Mouse (Mus musculus) embryonic facial prominence, embryonic 14.5 days (tissue): ENCODE results near the gene Dpysl4. TPM values are rescaled to one million over a fixed set of nuclear protein-coding genes. Genes with fewer than 3 reads are reported as not detected.

ENCODE experiments used
- ATAC-seq: fragments of 200-750 bp; cut with Nextera tagmentation; 2 replicates; pipeline ENCODE4 v1.8.0; 2017; ENCODE audit warnings: low read depth, moderate number of reproducible peaks, moderate TSS enrichment
- DNase-seq: peaks from one replicate; pipeline ENCODE4 v3.0.0-alpha.2; 2015; ENCODE audit warnings: low spot score
- H3K27ac ChIP-seq: fragments of 300-500 bp; sonication (generic); replicated peaks from 2 replicates; pipeline ENCODE4 v1.5.1; 2014; ENCODE audit warnings: low read depth, mild to moderate bottlenecking, low read length, moderate library complexity
- H3K27me3 ChIP-seq: fragments of 300-500 bp; sonication (generic); replicated peaks from 2 replicates; pipeline ENCODE4 v1.6.1; 2014; ENCODE audit warnings: low read length; ENCODE audit not compliant: control insufficient read depth, insufficient read depth
- H3K36me3 ChIP-seq: fragments of 300-500 bp; sonication (generic); 2 replicates; pipeline ENCODE4 v1.6.1; 2014; ENCODE audit warnings: low read length, mixed read lengths; ENCODE audit not compliant: control insufficient read depth, insufficient read depth
- H3K4me1 ChIP-seq: fragments of 300-500 bp; sonication (generic); 2 replicates; pipeline ENCODE4 v1.6.1; 2014; ENCODE audit warnings: antibody characterized with exemption, low read length; ENCODE audit not compliant: control insufficient read depth, insufficient read depth
- H3K4me2 ChIP-seq: fragments of 300-500 bp; sonication (generic); 2 replicates; pipeline ENCODE4 v1.6.1; 2014; ENCODE audit warnings: low read depth, mild to moderate bottlenecking, low read length, moderate library complexity, mixed read lengths
- H3K4me3 ChIP-seq: fragments of 300-500 bp; sonication (generic); 2 replicates; pipeline ENCODE4 v1.5.1; 2014; ENCODE audit warnings: low read depth, mild to moderate bottlenecking, low read length
- H3K9ac ChIP-seq: fragments of 300-500 bp; sonication (generic); 2 replicates; pipeline ENCODE4 v1.6.1; 2014; ENCODE audit warnings: low read depth, mild to moderate bottlenecking, low read length, moderate library complexity, mixed read lengths
- H3K9me3 ChIP-seq: fragments of 300-500 bp; sonication (generic); 2 replicates; pipeline ENCODE4 v1.6.1; 2016; ENCODE audit warnings: low read length; ENCODE audit not compliant: control insufficient read depth
- WGBS: fragments of 180-500 bp; shearing (Covaris S2); extraction: QIAGEN DNeasy Blood & Tissue Kit; methylation state at CpG from one replicate; pipeline ENCODE4 v1.1.7; 2014; 5-methylcytosine and 5-hydroxymethylcytosine counted together
- polyA plus RNA-seq: library from polyadenylated mRNA; unstranded; fragments of >200 nt; fragmentation: Nextera tagmentation; extraction: Ambion mirVana; gene quantifications from 2 replicates; pipeline ENCODE4 v1.2.1, GENCODE M21; 2014

The Dpysl4 gene
- polyA plus RNA-seq, 1 experiment from 2014 or later: 19.8 TPM

DNA sequence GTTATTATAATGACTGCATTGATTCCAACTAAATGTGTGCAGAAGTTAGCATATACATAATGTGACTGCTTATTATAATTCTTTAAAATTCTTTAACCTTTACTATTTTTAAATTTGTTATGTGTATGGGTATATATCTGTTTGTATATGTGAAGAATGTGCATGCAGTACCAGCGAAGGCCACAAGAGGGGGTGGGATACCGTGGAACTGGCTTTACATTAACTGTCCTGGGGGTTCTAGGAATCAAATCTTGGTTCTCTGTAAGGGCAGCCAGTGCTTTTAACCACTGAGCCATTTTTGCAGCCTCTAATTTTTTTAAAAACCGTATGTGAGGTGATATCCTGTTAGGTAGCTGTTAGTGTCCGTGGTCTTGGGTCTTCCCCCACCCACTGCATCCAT, 5.1 kb upstream of the Dpysl4 start:
- DNase-seq (no peak), ATAC-seq (no peak)
- Histone ChIP-seq H3K4me3 (no peak overlapping the region), H3K4me1 (peaks cover 15% of the 10 kb centered on the region), H3K4me2 (no peak overlapping the region), H3K9me3 (no peaks in the 10 kb centered on the region), H3K36me3 (no peaks in the 10 kb centered on the region), H3K9ac (no peak overlapping the region), H3K27ac (no peak overlapping the region), H3K27me3 (peaks cover 4% of the 10 kb centered on the region; the same call in 1 of the 2 replicates)
- 65% methylated on average over 4 of the region's 4 CpGs for WGBS

GRCm38 (mm10) chr7:139081158-139081557, 4.6 kb upstream of the Dpysl4 start:
- WGBS: 40% methylated on average over 5 of the region's 5 CpGs
- Histone ChIP-seq H3K9ac (no peak overlapping the region), H3K36me3 (no peaks in the 10 kb centered on the region), H3K27ac (no peak overlapping the region), H3K4me1 (peaks cover 15% of the 10 kb centered on the region), H3K9me3 (no peaks in the 10 kb centered on the region), H3K27me3 (peaks cover 4% of the 10 kb centered on the region; the same call in 1 of the 2 replicates), H3K4me3 (no peak overlapping the region), H3K4me2 (no peak overlapping the region)
- ATAC-seq: no peak
- no peak for DNase-seq

DNA sequence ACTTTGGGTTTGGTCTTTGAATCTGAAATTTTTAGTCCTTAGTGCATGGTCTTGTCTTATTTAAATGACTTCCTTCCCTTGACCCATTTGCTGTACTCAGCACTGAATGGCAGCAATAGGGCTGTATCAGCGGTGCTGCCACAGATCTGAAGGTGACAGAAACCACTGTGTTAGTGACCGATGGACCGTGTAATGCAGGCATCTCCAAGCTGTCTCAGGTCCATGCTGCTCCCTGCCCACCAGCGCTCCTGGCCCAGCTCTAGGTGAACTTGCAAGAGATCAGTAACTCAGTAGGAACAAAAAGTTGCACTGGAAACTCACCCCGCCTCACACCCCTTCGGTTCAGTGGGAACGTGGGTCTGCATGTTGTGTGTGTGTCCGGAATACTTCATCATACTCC, 3.5 kb upstream of the Dpysl4 start:
- Histone ChIP-seq H3K36me3 (no peaks in the 10 kb centered on the region), H3K4me3 (no peak overlapping the region), H3K27me3 (peaks cover 4% of the 10 kb centered on the region), H3K4me2 (no peak overlapping the region), H3K27ac (no peak overlapping the region), H3K9ac (no peak overlapping the region), H3K9me3 (no peaks in the 10 kb centered on the region), H3K4me1 (peaks cover 12% of the 10 kb centered on the region)
- DNase-seq (no peak), ATAC-seq (no peak)
- 69% methylated on average over 8 of the region's 8 CpGs for WGBS

DNA sequence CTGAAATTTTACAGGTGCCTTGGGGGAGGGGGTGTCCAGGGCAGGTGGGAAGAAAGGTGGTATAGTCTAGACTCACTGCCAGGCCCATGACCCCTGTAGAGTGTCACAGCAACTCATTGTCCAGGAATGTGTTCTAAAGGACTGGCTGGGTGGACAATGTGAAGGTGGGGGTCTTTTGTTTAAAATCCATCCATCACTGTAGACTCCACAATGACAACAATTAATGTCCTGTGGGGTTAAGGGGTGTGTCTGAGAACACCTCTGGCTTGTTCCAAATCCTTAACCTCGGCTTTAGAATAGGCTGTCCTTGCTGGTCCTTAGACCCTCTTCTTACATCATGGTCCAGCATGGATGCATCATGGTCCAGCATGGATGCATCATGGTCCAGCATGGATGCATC, 1.5 kb upstream of the Dpysl4 start:
- WGBS: 81% methylated on average over 1 of the region's 1 CpGs
- peaks cover 11% of the 10 kb centered on the region; the same call in 1 of the 2 replicates for H3K4me1 ChIP-seq
- ATAC-seq: no peak
- H3K9ac ChIP-seq: no peak overlapping the region
- H3K27ac ChIP-seq: no peak overlapping the region
- no peaks in the 10 kb centered on the region for H3K36me3 ChIP-seq
- no peak overlapping the region for H3K4me2 ChIP-seq
- H3K27me3 ChIP-seq: peaks cover 4% of the 10 kb centered on the region
- H3K4me3 ChIP-seq: no peak overlapping the region
- no peaks in the 10 kb centered on the region for H3K9me3 ChIP-seq
- DNase-seq: no peak

GRCm38 (mm10) chr7:139086195-139087158, 676 bp downstream of the Dpysl4 start:
- H3K4me2 ChIP-seq: peak overlapping the region; percentile 85
- peaks cover 11% of the 10 kb centered on the region; the same call in 1 of the 2 replicates for H3K4me1 ChIP-seq
- H3K9me3 ChIP-seq: no peaks in the 10 kb centered on the region
- H3K27me3 ChIP-seq: peaks cover 4% of the 10 kb centered on the region
- H3K27ac ChIP-seq: no peak overlapping the region; the same call in 1 of the 2 replicates
- peaks cover 16% of the 10 kb centered on the region; the same call in 1 of the 2 replicates for H3K36me3 ChIP-seq
- peak; percentile 79 for ATAC-seq
- peak overlapping the region; percentile 80 for H3K9ac ChIP-seq
- 3% methylated on average over 31 of the region's 61 CpGs for WGBS
- H3K4me3 ChIP-seq: peak overlapping the region; percentile 68
- peak; percentile 31 for DNase-seq

GRCm38 (mm10) chr7:139087801-139088200, 2.0 kb downstream of the Dpysl4 start:
- H3K36me3 ChIP-seq: peaks cover 20% of the 10 kb centered on the region; the same call in 1 of the 2 replicates
- peaks cover 11% of the 10 kb centered on the region; the same call in 1 of the 2 replicates for H3K4me1 ChIP-seq
- DNase-seq (peak; percentile 48), ATAC-seq (no peak)
- no peak overlapping the region for H3K4me3 ChIP-seq
- peaks cover 4% of the 10 kb centered on the region for H3K27me3 ChIP-seq
- no peak overlapping the region for H3K9ac ChIP-seq
- peak overlapping the region; percentile 85; the same call in 1 of the 2 replicates for H3K4me2 ChIP-seq
- 63% methylated on average over 2 of the region's 2 CpGs for WGBS
- no peaks in the 10 kb centered on the region for H3K9me3 ChIP-seq
- H3K27ac ChIP-seq: no peak overlapping the region

- no peak overlapping the region for H3K27ac ChIP-seq
- no peak for ATAC-seq
- DNase-seq: no peak
- H3K9ac ChIP-seq: no peak overlapping the region
- no peak overlapping the region for H3K4me3 ChIP-seq
- H3K36me3 ChIP-seq: peaks cover 20% of the 10 kb centered on the region; the same call in 1 of the 2 replicates
- H3K9me3 ChIP-seq: no peaks in the 10 kb centered on the region
- WGBS: 83% methylated on average over 12 of the region's 12 CpGs
- no peak overlapping the region for H3K4me2 ChIP-seq
- H3K27me3 ChIP-seq: no peaks in the 10 kb centered on the region; the same call in 1 of the 2 replicates
- peaks cover 11% of the 10 kb centered on the region; the same call in 1 of the 2 replicates for H3K4me1 ChIP-seq
Measured at GRCm38 (mm10) chr7:139089892-139090874, 4.4 kb downstream of the Dpysl4 start.

- H3K9me3 ChIP-seq: no peaks in the 10 kb centered on the region
- 87% methylated on average over 9 of the region's 9 CpGs for WGBS
- no peaks in the 10 kb centered on the region; the same call in 1 of the 2 replicates for H3K27me3 ChIP-seq
Measured at GRCm38 (mm10) chr7:139091681-139092080, 5.9 kb downstream of the Dpysl4 start.

More at GRCm38 (mm10) chr7:139091681-139092080, 5.9 kb downstream of the Dpysl4 start:
- ATAC-seq: no peak
- Histone ChIP-seq H3K4me3 (no peak overlapping the region), H3K4me1 (peaks cover 11% of the 10 kb centered on the region; the same call in 1 of the 2 replicates), H3K36me3 (peaks cover 20% of the 10 kb centered on the region; the same call in 1 of the 2 replicates), H3K9ac (no peak overlapping the region), H3K4me2 (no peak overlapping the region), H3K27ac (no peak overlapping the region)
- no peak for DNase-seq
